Mouse (Mus musculus) G1E (cell line): ENCODE results near the gene Vps53. TPM values are rescaled to one million over a fixed set of nuclear protein-coding genes. Genes with fewer than 3 reads are reported as not detected.

Source experiments
- ATAC-seq: 2 replicates; pipeline ENCODE4 v1.8.0; 2016; ENCODE audit warnings: mild to moderate bottlenecking; ENCODE audit not compliant: insufficient number of reproducible peaks, poor library complexity, low FRiP score, severe bottlenecking; ENCODE audit errors: extremely low read depth
- DNase-seq: peaks from one replicate; pipeline ENCODE4 v3.0.0; 2012; ENCODE audit warnings: low spot score
- H3K27me3 ChIP-seq: 2 replicates; pipeline ENCODE4 v1.6.1; 2012; ENCODE audit warnings: mild to moderate bottlenecking, low read length, inconsistent platforms; ENCODE audit not compliant: insufficient read depth
- H3K36me3 ChIP-seq: replicated peaks from 2 replicates; pipeline ENCODE3; 2012; ENCODE audit warnings: mild to moderate bottlenecking, inconsistent platforms
- H3K4me1 ChIP-seq: 2 replicates; pipeline ENCODE4 v1.6.1; 2012; ENCODE audit warnings: low read depth, low read length, inconsistent platforms, mixed read lengths; ENCODE audit not compliant: insufficient read depth
- H3K4me3 ChIP-seq: 2 replicates; pipeline ENCODE4 v1.5.1; 2012; ENCODE audit warnings: low read depth, mild to moderate bottlenecking, inconsistent platforms, low read length, moderate library complexity, mixed read lengths
- H3K9me3 ChIP-seq: replicated peaks from 2 replicates; pipeline ENCODE4 v1.6.1; 2012; ENCODE audit warnings: inconsistent platforms
- CTCF ChIP-seq: IDR thresholded peaks from 2 replicates; pipeline ENCODE4 v1.5.1; 2012; ENCODE audit warnings: low read depth, low read length, inconsistent platforms, mixed read lengths
- GATA1 ChIP-seq: IDR thresholded peaks from 2 replicates; pipeline ENCODE4 v1.6.1; 2012; ENCODE audit warnings: borderline replicate concordance, low read length, inconsistent platforms, mixed read lengths
- GATA2 ChIP-seq: IDR thresholded peaks from 2 replicates; pipeline ENCODE4 v1.6.1; 2012; ENCODE audit warnings: low read depth, low read length, inconsistent platforms, borderline replicate concordance
- POLR2AphosphoS5 ChIP-seq: IDR thresholded peaks from 2 replicates; pipeline ENCODE4 v1.6.1; 2012; ENCODE audit warnings: low read depth, low read length, inconsistent platforms; ENCODE audit not compliant: insufficient replicate concordance
- TAL1 ChIP-seq: conservative IDR thresholded peaks from 2 replicates; pipeline ENCODE4 v1.6.1; 2012; ENCODE audit warnings: low read depth, low read length, inconsistent platforms, mixed read lengths
- polyA plus RNA-seq: library from polyadenylated mRNA; stranded (reverse); fragments of >175 nt; gene quantifications from 2 replicates; pipeline ENCODE4 v1.2.3, GENCODE M21; 2012
- total RNA-seq, 2 experiments: library from RNA; stranded (forward) in 1 of 2; stranded (reverse) in 1 of 2; fragments of 200-1000 nt in 1 of 2; fragments of >200 nt in 1 of 2; fragmentation: Nextera tagmentation in 1 of 2; gene quantifications; 2 replicates each; pipeline ENCODE4 v1.2.3; 2014 to 2017

Vps53 gene
- total and polyA plus RNA-seq, 3 experiments, result 26.1 to 39.3 (median 35.5) TPM

DNA sequence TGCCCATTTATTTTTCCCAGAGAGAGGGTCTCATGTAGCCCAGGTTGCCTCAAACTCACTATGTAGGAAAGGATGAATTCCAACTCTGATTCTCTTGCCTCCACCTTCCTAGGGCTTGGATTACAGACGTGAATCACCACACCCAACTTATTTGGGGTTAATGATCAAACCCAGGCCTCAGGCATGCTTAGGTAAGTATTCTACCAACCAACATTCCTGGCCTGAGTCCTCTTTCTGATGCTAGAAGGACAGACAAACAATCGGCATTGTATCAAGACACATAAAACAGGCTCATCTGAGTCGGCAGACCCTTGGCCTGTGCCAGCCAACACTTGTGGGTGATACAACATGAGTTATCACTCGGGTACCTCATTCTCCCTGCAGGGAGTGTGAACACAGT is 58.4 kb downstream of the Vps53 start:
- no peaks in the 10 kb centered on the region for H3K4me1 ChIP-seq
- peaks cover 65% of the 10 kb centered on the region for H3K36me3 ChIP-seq
- DNase-seq (no peak), ATAC-seq (no peak)
- no peaks in the 10 kb centered on the region for H3K9me3 ChIP-seq
- TF ChIP-seq TAL1, result no peak
- H3K4me3 ChIP-seq, result no peak overlapping the region
- no peaks in the 10 kb centered on the region for H3K27me3 ChIP-seq

DNA sequence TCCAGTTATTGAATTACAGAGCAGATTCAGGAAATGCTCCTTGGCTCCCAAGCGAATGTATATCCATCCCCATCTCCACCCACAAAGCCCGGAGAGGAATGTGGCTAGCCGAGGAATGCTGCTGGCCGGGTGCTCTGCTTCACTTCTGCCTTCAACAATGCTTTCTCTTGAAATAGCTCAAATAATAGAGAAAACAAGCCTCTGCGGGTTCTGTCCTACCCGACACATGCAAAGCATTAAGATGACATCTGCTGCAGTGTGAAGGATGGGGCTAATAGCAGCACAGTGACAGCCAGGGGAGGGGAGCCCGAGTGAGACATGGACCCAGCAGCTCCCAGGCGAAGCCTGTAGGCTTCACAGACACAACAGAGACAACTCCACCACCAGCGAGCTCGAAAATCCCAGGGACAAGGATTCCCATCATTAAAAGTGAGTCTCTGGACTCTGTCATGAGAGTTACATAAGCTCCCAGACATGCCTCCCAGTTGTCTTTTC is 59.0 kb downstream of the Vps53 start:
- no peak for ATAC-seq

GRCm38 (mm10) chr11:76110416-76110815 is 69.0 kb downstream of the Vps53 start:
- H3K36me3 ChIP-seq, result peaks cover 50% of the 10 kb centered on the region
- no peaks in the 10 kb centered on the region for H3K9me3 ChIP-seq
- no peak overlapping the region for H3K4me3 ChIP-seq
- no peaks in the 10 kb centered on the region for H3K27me3 ChIP-seq
- H3K4me1 ChIP-seq, result no peaks in the 10 kb centered on the region
- DNase-seq (no peak), ATAC-seq (no peak)
- TF ChIP-seq GATA1 (no peak), TAL1 (no peak), POLR2AphosphoS5 (no peak), GATA2 (no peak), CTCF (no peak)

More for the DNA sequence above, 59.0 kb downstream of the Vps53 start:
- peaks cover 65% of the 10 kb centered on the region for H3K36me3 ChIP-seq
- no peak for TF ChIP-seq GATA1
- TF ChIP-seq POLR2AphosphoS5, result no peak
- TF ChIP-seq TAL1, result no peak
- TF ChIP-seq GATA2, result no peak
- no peaks in the 10 kb centered on the region for H3K27me3 ChIP-seq
- DNase-seq, result no peak
- no peaks in the 10 kb centered on the region for H3K9me3 ChIP-seq
- H3K4me3 ChIP-seq, result no peak overlapping the region
- no peaks in the 10 kb centered on the region for H3K4me1 ChIP-seq

- H3K4me3 ChIP-seq, result no peak overlapping the region
- ATAC-seq (no peak), DNase-seq (no peak)
- H3K9me3 ChIP-seq, result no peaks in the 10 kb centered on the region
- no peak for TF ChIP-seq TAL1
- TF ChIP-seq GATA2, result no peak
- no peak for TF ChIP-seq POLR2AphosphoS5
- no peak for TF ChIP-seq CTCF
- TF ChIP-seq GATA1, result no peak
- no peaks in the 10 kb centered on the region for H3K27me3 ChIP-seq
- no peaks in the 10 kb centered on the region for H3K4me1 ChIP-seq
- H3K36me3 ChIP-seq, result peaks cover 46% of the 10 kb centered on the region
Measured at GRCm38 (mm10) chr11:76106551-76107496, 72.6 kb downstream of the Vps53 start.

DNA sequence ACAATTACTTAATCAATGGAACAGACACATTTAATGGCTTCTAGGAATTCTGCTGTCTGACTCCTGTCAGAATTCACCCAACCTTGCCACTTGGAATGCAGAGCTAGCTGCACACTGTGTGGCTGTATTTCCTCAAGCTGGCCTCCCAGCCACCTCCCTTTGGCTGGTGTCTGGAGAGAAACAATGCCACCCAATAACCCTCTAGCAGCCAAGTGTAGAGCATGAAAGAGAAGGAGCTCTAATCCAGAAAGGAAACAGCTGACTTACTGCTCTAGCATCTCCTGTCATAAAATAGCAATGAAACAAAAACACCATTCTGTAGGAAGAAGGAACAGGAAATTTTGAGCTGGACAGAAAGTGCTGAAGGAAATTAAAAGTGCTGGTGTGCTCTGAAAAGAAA is 78.3 kb downstream of the Vps53 start:
- no peak for ATAC-seq
- DNase-seq, result no peak
- Histone ChIP-seq H3K4me1 (no peaks in the 10 kb centered on the region), H3K36me3 (peaks cover 53% of the 10 kb centered on the region), H3K27me3 (no peaks in the 10 kb centered on the region), H3K9me3 (no peaks in the 10 kb centered on the region), H3K4me3 (no peak overlapping the region)
- TF ChIP-seq TAL1 (no peak), POLR2AphosphoS5 (no peak), GATA2 (no peak), GATA1 (no peak), CTCF (no peak)

DNA sequence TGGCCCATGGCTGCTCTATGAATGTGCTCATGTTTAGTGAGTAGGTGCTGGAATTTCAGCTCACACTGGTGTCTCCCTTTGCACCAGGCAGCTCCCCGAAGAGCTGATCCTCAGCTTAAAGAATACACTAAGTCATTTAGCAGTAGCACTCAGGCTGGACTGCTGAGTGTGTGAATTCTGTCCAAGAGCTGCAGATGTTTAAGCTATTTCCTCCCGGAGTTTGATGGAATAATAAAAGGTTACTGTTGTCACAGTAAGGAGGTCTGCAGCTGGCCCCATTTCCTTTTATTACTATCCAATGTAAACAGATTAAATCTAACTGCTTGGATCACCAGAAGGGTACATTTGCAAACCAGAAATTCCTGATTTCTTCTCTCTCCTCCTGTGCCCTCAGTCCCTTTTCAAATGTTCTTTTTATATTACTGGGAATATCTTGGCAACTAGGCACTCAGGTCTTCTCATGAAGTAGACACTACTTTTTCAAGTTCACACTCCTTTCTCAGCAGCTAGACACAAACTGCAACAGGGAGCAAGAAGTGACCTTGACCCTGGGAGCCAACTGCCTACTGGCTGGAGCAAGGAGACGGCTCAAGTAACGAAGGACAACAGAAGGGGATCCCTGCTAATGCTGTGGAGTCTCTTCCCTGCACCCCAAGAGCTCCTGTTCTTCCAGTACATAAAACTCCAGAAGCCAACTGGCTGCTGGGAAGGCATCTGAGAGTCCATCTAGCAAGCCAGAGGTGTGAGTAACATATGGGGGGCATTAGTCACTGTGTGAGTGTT is 80.1 kb downstream of the Vps53 start:
- no peak for TF ChIP-seq GATA1
- no peak for TF ChIP-seq CTCF
- no peak for TF ChIP-seq POLR2AphosphoS5
- TF ChIP-seq GATA2, result no peak
- TF ChIP-seq TAL1, result no peak
- no peak for ATAC-seq
- Histone ChIP-seq H3K9me3 (no peaks in the 10 kb centered on the region), H3K36me3 (peaks cover 40% of the 10 kb centered on the region), H3K4me3 (no peak overlapping the region), H3K27me3 (no peaks in the 10 kb centered on the region), H3K4me1 (no peaks in the 10 kb centered on the region)
- DNase-seq, result no peak
